Mouse (Mus musculus) liver, postnatal 0 days (tissue): ENCODE results near the gene Mcat.

Experiments
- CTCF ChIP-seq: sonication (generic); IDR thresholded peaks from 2 replicates; pipeline ENCODE4 v1.5.1; 2016; ENCODE audit warnings: antibody characterized with exemption, low read depth
- EP300 ChIP-seq: IDR thresholded peaks from 2 replicates; pipeline ENCODE4 v1.6.1; 2016; ENCODE audit warnings: antibody characterized with exemption, low read depth, mild to moderate bottlenecking

DNA sequence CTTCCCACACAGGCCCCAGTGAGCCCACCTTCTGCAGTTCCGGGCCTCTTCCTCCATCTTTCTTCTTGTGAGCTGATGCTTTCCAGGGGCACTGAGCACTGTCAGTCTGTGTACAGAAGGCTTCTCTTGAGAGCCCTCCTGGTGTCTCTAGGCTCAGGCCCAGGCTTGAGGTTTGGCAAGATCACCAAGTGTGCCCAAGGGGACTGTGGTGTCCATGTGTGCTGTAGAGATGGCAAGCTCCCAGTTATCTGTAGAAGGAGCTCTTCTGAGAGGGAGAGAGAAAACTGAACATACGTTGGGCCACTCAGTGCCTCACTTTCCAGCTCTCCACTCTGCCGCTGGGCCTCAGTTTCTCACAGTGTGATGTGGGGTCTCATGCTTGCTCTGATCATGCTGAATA is 4.1 kb upstream of the Mcat start:
- no peak for TF ChIP-seq CTCF
- no peak for TF ChIP-seq EP300
